Mouse (Mus musculus) thymus, adult 2 months (tissue): ENCODE measurements around the gene Mmrn2.

ENCODE experiments used
- CTCF ChIP-seq: fragments of 200-500 bp; IDR thresholded peaks from 2 replicates; pipeline ENCODE4 v1.5.1; 2012; ENCODE audit warnings: mild to moderate bottlenecking, control low read depth, low read length, moderate library complexity, borderline replicate concordance; ENCODE audit not compliant: control insufficient read depth, poor library complexity, insufficient read depth; ENCODE audit errors: extremely low read depth
- POLR2A ChIP-seq: fragments of 200-500 bp; IDR thresholded peaks from 2 replicates; pipeline ENCODE4 v1.6.1; 2012; ENCODE audit warnings: mild to moderate bottlenecking, low read length, control low read depth, moderate library complexity; ENCODE audit not compliant: control insufficient read depth, poor library complexity, insufficient read depth; ENCODE audit errors: extremely low read depth

DNA sequence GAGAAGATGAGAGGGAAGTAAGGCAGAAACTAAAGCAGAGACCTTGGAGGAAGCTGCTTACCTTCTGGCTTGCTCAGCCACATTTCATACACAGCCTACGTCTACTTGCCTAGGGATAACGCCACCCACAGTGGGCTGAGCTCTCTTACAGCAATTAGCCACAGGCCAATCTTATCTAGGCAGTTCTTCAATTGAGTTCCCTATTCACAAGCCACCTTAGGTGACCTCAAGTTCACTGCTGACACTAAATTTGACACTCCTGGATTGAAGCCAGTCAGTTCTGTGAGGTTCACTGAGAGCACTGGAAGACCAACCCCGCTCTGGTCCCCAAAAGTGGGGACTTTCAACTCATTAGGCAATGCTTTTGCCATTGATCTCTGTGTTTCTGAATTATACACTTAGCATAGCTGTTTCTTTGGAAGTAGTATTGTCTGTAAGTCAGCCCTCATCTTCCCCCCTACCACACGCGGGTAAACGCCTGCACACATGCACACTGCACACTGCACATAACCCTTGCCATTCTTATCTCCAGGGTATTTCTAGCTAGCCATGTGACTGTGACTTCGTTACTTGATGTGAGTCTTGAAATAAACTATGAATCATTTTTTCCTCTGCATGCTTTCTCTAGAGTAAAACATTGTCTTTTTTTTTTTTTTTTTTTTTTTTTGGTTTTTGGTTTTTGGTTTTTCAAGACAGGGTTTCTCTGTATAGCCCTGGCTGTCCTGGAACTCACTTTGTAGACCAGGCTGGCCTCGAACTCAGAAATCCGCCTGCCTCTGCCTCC is 7.8 kb downstream of the Mmrn2 start:
- TF ChIP-seq CTCF (no peak), POLR2A (no peak)
